Mouse (Mus musculus): ENCODE data around the gene Gpr45. TPM values are rescaled to one million over a fixed set of nuclear protein-coding genes. Genes with fewer than 3 reads are reported as not detected.

Gpr45 gene
- polyA plus RNA-seq, 1 experiment = not detected

GRCm38 (mm10) chr1:43047811-43048210 is 95.1 kb downstream of the Gpr45 start:
- Histone ChIP-seq H3K79me3 (ENCODE audit: low read depth) (no peaks in the 10 kb centered on the region), H3K36me3 (ENCODE audit: control insufficient read depth, insufficient read depth) (peaks cover 16% of the 10 kb centered on the region), H3K4me3 (ENCODE audit: insufficient read depth, poor library complexity, severe bottlenecking) (no peak overlapping the region), H3K79me2 (ENCODE audit: control insufficient read depth, insufficient read depth) (no peaks in the 10 kb centered on the region), H3ac (ENCODE audit: control insufficient read depth, insufficient read length, low read depth) (no peak overlapping the region), H3K27me3 (ENCODE audit: control insufficient read depth, insufficient read depth, insufficient read length) (peaks cover 11% of the 10 kb centered on the region)
- no peak for TF ChIP-seq CEBPB (IDR thresholded peaks at IDR 0.05; ENCODE audit: low read depth)
- no peak for TF ChIP-seq CTCF (IDR thresholded peaks at IDR 0.05; ENCODE audit: control insufficient read depth, insufficient read depth, insufficient read length)
- TF ChIP-seq USF1 (IDR thresholded peaks at IDR 0.05; ENCODE audit: low read depth) = no peak
- no peak for TF ChIP-seq FOSL1 (IDR thresholded peaks at IDR 0.05; ENCODE audit: insufficient read depth, low read length, poor library complexity, severe bottlenecking)
- no peak for TF ChIP-seq MYOG (IDR thresholded peaks at IDR 0.05; ENCODE audit: control insufficient read depth, extremely low read depth, insufficient read length)
- no peak for TF ChIP-seq MYOD1 (IDR thresholded peaks at IDR 0.05; ENCODE audit: control insufficient read depth, insufficient read length, low read depth)
- TF ChIP-seq MAX (IDR thresholded peaks at IDR 0.05) = no peak

- TF ChIP-seq CEBPB (IDR thresholded peaks at IDR 0.05; ENCODE audit: low read depth) = no peak
- TF ChIP-seq CTCF (IDR thresholded peaks at IDR 0.05; ENCODE audit: control insufficient read depth, insufficient read depth, insufficient read length) = no peak
- no peak for TF ChIP-seq USF1 (IDR thresholded peaks at IDR 0.05; ENCODE audit: low read depth)
- TF ChIP-seq MYOD1 (IDR thresholded peaks at IDR 0.05; ENCODE audit: control insufficient read depth, insufficient read length, low read depth) = no peak
- no peak for TF ChIP-seq FOSL1 (IDR thresholded peaks at IDR 0.05; ENCODE audit: insufficient read depth, low read length, poor library complexity, severe bottlenecking)
- TF ChIP-seq MYOG (IDR thresholded peaks at IDR 0.05; ENCODE audit: control insufficient read depth, extremely low read depth, insufficient read length) = no peak
- TF ChIP-seq MAX (IDR thresholded peaks at IDR 0.05) = no peak
- no peaks in the 10 kb centered on the region for H3K27me3 ChIP-seq (ENCODE audit: control insufficient read depth, insufficient read depth, insufficient read length)
- no peak overlapping the region for H3ac ChIP-seq (ENCODE audit: control insufficient read depth, insufficient read length, low read depth)
- H3K79me2 ChIP-seq (ENCODE audit: control insufficient read depth, insufficient read depth) = no peaks in the 10 kb centered on the region
- H3K4me3 ChIP-seq (ENCODE audit: insufficient read depth, poor library complexity, severe bottlenecking) = no peak overlapping the region
- H3K79me3 ChIP-seq (ENCODE audit: low read depth) = no peaks in the 10 kb centered on the region
- H3K36me3 ChIP-seq (ENCODE audit: control insufficient read depth, insufficient read depth) = peaks cover 41% of the 10 kb centered on the region
Observed at GRCm38 (mm10) chr1:43051903-43052302, 99.2 kb downstream of the Gpr45 start.

- H3K79me3 ChIP-seq (ENCODE audit: low read depth) = no peaks in the 10 kb centered on the region
- no peaks in the 10 kb centered on the region for H3K79me2 ChIP-seq (ENCODE audit: control insufficient read depth, insufficient read depth)
- no peak overlapping the region for H3ac ChIP-seq (ENCODE audit: control insufficient read depth, insufficient read length, low read depth)
- TF ChIP-seq CTCF (IDR thresholded peaks at IDR 0.05; ENCODE audit: control insufficient read depth, insufficient read depth, insufficient read length) = peak; percentile 52
- TF ChIP-seq CEBPB (IDR thresholded peaks at IDR 0.05; ENCODE audit: low read depth) = no peak
- H3K36me3 ChIP-seq (ENCODE audit: control insufficient read depth, insufficient read depth) = peaks cover 20% of the 10 kb centered on the region
- no peak overlapping the region for H3K4me3 ChIP-seq (ENCODE audit: insufficient read depth, poor library complexity, severe bottlenecking)
- no peaks in the 10 kb centered on the region for H3K27me3 ChIP-seq (ENCODE audit: control insufficient read depth, insufficient read depth, insufficient read length)
Observed at GRCm38 (mm10) chr1:43065615-43066310, 113.1 kb downstream of the Gpr45 start.

GRCm38 (mm10) chr1:43066573-43066972 is 113.9 kb downstream of the Gpr45 start:
- TF ChIP-seq CTCF (IDR thresholded peaks at IDR 0.05; ENCODE audit: control insufficient read depth, insufficient read depth, insufficient read length) (no peak), USF1 (IDR thresholded peaks at IDR 0.05; ENCODE audit: low read depth) (no peak), MYOG (IDR thresholded peaks at IDR 0.05; ENCODE audit: control insufficient read depth, extremely low read depth, insufficient read length) (no peak), MAX (IDR thresholded peaks at IDR 0.05) (no peak), CEBPB (IDR thresholded peaks at IDR 0.05; ENCODE audit: low read depth) (no peak), MYOD1 (IDR thresholded peaks at IDR 0.05; ENCODE audit: control insufficient read depth, insufficient read length, low read depth) (no peak), FOSL1 (IDR thresholded peaks at IDR 0.05; ENCODE audit: insufficient read depth, low read length, poor library complexity, severe bottlenecking) (no peak)
- Histone ChIP-seq H3K36me3 (ENCODE audit: control insufficient read depth, insufficient read depth) (peaks cover 27% of the 10 kb centered on the region), H3K4me3 (ENCODE audit: insufficient read depth, poor library complexity, severe bottlenecking) (no peak overlapping the region), H3K27me3 (ENCODE audit: control insufficient read depth, insufficient read depth, insufficient read length) (no peaks in the 10 kb centered on the region), H3K79me3 (ENCODE audit: low read depth) (no peaks in the 10 kb centered on the region), H3K79me2 (ENCODE audit: control insufficient read depth, insufficient read depth) (no peaks in the 10 kb centered on the region), H3ac (ENCODE audit: control insufficient read depth, insufficient read length, low read depth) (no peak overlapping the region)

- no peak overlapping the region for H3ac ChIP-seq (ENCODE audit: control insufficient read depth, insufficient read length, low read depth)
- H3K4me3 ChIP-seq (ENCODE audit: insufficient read depth, poor library complexity, severe bottlenecking) = no peak overlapping the region
- no peaks in the 10 kb centered on the region for H3K79me2 ChIP-seq (ENCODE audit: control insufficient read depth, insufficient read depth)
- no peaks in the 10 kb centered on the region for H3K27me3 ChIP-seq (ENCODE audit: control insufficient read depth, insufficient read depth, insufficient read length)
- TF ChIP-seq MAX (IDR thresholded peaks at IDR 0.05) (no peak), FOSL1 (IDR thresholded peaks at IDR 0.05; ENCODE audit: insufficient read depth, low read length, poor library complexity, severe bottlenecking) (no peak), USF1 (IDR thresholded peaks at IDR 0.05; ENCODE audit: low read depth) (no peak), CTCF (IDR thresholded peaks at IDR 0.05; ENCODE audit: control insufficient read depth, insufficient read depth, insufficient read length) (no peak), CEBPB (IDR thresholded peaks at IDR 0.05; ENCODE audit: low read depth) (no peak), MYOG (IDR thresholded peaks at IDR 0.05; ENCODE audit: control insufficient read depth, extremely low read depth, insufficient read length) (no peak), MYOD1 (IDR thresholded peaks at IDR 0.05; ENCODE audit: control insufficient read depth, insufficient read length, low read depth) (no peak)
- H3K36me3 ChIP-seq (ENCODE audit: control insufficient read depth, insufficient read depth) = peaks cover 23% of the 10 kb centered on the region
- H3K79me3 ChIP-seq (ENCODE audit: low read depth) = no peaks in the 10 kb centered on the region
Observed at GRCm38 (mm10) chr1:43067551-43067950, 114.9 kb downstream of the Gpr45 start.

- Histone ChIP-seq H3K4me3 (ENCODE audit: insufficient read depth, poor library complexity, severe bottlenecking) (no peak overlapping the region), H3K79me3 (ENCODE audit: low read depth) (no peaks in the 10 kb centered on the region), H3K27me3 (ENCODE audit: control insufficient read depth, insufficient read depth, insufficient read length) (no peaks in the 10 kb centered on the region), H3K36me3 (ENCODE audit: control insufficient read depth, insufficient read depth) (peaks cover 30% of the 10 kb centered on the region), H3ac (ENCODE audit: control insufficient read depth, insufficient read length, low read depth) (no peak overlapping the region), H3K79me2 (ENCODE audit: control insufficient read depth, insufficient read depth) (no peaks in the 10 kb centered on the region)
- no peak for TF ChIP-seq MAX (IDR thresholded peaks at IDR 0.05)
- no peak for TF ChIP-seq CTCF (IDR thresholded peaks at IDR 0.05; ENCODE audit: control insufficient read depth, insufficient read depth, insufficient read length)
- TF ChIP-seq USF1 (IDR thresholded peaks at IDR 0.05; ENCODE audit: low read depth) = no peak
- no peak for TF ChIP-seq FOSL1 (IDR thresholded peaks at IDR 0.05; ENCODE audit: insufficient read depth, low read length, poor library complexity, severe bottlenecking)
- no peak for TF ChIP-seq MYOG (IDR thresholded peaks at IDR 0.05; ENCODE audit: control insufficient read depth, extremely low read depth, insufficient read length)
- TF ChIP-seq MYOD1 (IDR thresholded peaks at IDR 0.05; ENCODE audit: control insufficient read depth, insufficient read length, low read depth) = no peak
- TF ChIP-seq CEBPB (IDR thresholded peaks at IDR 0.05; ENCODE audit: low read depth) = no peak
Observed at GRCm38 (mm10) chr1:43070726-43071125, 118.1 kb downstream of the Gpr45 start.

All from C2C12 (cell line).